Mouse (Mus musculus) splenic B cell, adult 2 months (primary cell): ENCODE results near the gene Smim24.

Experiments
- DNase-seq: peaks from one replicate; pipeline ENCODE4 v3.0.0-alpha.2; 2011; ENCODE audit warnings: low read depth, low spot score
- H3K27me3 ChIP-seq: 2 replicates; pipeline ENCODE4 v1.6.1; 2012; ENCODE audit warnings: mild to moderate bottlenecking, low read length, moderate library complexity, mixed read lengths; ENCODE audit not compliant: control insufficient read depth, poor library complexity, insufficient read depth, severe bottlenecking
- H3K36me3 ChIP-seq: 2 replicates; pipeline ENCODE4 v1.6.1; 2012; ENCODE audit warnings: mild to moderate bottlenecking, low read length, moderate library complexity, mixed read lengths; ENCODE audit not compliant: control insufficient read depth, poor library complexity, insufficient read depth, severe bottlenecking

The Smim24 gene

DNA sequence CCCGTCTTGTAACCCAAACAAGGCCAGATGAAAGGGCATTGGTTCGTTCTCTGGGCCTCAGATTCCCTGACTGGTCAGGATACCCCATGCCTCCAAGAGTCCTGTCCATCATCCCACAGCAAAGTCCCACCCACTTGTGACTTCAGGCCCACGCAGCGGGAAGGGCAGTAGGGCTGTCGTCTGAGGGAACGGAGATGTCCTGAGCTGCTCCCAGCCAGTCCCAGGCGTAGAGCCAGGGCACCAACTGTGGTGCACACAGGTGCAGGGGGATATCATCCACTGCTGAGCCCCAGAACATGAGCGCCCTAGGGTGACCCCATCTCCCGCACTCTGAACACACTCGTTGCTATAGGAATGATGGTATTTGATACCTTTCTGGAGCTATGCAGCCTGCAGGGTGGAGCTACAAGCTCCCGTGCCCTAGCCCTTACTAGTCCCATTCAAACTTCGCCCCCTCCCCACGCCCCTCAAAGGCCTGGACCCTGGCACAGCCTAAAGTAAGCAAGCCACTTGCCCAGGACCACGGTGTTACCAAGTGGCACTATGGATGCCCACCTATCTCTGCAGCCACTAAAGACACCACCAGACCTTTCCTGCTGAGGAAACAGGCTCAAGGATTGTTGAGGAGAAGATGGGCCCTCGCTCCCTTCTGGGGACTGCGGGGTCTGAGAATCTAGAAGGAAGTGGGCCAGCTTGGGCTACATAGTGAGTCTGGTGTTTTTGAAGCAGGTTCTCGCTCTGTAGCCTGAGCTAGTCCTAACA is 22.9 kb downstream of the Smim24 start:
- no peak for DNase-seq
- Histone ChIP-seq H3K27me3 (no peaks in the 10 kb centered on the region), H3K36me3 (no peaks in the 10 kb centered on the region)

DNA sequence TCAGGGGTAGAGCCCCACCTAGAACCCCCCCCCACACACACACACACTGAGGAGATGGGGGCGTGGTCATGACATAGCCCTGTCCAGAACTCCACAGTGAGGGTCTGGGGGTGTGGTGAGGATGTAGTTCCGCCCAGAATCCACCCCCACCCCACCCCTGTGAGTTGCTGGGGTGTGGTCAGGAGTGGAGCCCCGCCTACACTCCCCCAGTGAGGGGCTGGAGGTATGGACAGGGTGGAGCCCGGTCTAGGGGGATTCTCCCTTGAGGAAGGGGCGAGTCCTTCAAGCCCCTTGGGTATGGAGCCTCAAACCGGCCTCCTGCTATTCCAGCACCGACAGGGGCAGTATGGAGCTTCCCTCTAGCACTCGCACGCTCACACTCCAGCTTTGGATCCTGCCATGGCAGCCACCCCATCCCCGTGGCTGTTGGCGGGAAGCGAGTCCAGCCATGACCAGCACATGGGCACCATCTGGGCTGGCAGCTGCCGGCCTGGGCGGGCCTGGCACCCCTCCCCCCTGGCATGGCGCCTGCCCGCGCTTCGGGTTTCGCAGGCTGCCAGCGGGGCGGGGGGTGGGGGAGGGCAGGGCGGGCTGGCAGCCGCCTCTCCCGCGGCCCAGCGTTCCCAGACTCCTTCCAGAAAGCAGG is 23.9 kb downstream of the Smim24 start:
- no peak for DNase-seq
- no peaks in the 10 kb centered on the region for H3K36me3 ChIP-seq
- no peaks in the 10 kb centered on the region for H3K27me3 ChIP-seq

DNA sequence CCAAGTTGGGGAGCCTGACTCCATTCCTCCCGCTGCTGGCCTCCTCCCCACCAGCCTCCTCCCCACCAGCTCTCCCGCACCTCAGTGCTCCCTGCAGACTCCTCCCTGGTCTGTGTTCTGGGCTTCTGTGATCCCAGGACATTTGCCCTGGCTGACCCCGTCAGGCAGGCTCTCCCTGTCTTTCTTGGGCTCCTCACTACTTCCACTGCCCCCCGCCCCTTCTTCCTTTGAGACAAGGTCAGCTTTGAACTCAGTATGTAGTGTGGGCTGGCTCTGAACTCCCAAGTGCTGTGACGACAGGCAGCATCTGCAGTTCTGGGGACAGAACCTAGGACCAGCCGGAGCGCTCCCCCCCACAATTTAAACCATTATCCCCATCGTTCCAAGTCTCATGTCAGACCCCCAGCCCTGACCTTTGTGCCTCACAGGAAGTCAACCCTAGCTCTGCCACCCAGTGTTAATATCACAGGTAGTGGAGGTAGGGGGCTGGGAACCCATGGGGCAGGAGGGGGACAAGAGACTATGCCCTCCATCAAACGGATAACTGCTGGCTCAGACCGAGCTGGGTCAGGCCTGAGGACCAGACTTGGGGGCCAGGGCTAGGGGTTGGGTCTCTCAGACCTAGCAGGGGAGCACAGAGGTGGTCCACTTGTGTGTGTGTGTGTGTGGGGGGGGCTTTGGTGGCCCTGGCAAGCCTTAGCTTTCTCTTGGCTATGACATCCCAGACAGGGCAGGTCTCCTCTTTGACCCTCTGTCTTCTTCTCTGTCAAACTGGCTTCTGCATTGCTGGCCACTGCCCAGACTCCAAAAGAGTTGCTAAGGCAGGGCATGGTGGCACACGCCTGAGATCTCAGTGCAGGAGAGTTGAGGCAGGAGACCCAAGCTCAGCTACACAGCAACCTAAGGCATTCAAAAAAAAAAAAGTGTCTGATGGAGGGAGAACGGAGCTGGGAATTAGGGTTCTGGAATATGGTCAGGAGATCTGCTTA is 24.7 kb downstream of the Smim24 start:
- H3K36me3 ChIP-seq, result no peaks in the 10 kb centered on the region
- no peaks in the 10 kb centered on the region for H3K27me3 ChIP-seq
- DNase-seq, result no peak

DNA sequence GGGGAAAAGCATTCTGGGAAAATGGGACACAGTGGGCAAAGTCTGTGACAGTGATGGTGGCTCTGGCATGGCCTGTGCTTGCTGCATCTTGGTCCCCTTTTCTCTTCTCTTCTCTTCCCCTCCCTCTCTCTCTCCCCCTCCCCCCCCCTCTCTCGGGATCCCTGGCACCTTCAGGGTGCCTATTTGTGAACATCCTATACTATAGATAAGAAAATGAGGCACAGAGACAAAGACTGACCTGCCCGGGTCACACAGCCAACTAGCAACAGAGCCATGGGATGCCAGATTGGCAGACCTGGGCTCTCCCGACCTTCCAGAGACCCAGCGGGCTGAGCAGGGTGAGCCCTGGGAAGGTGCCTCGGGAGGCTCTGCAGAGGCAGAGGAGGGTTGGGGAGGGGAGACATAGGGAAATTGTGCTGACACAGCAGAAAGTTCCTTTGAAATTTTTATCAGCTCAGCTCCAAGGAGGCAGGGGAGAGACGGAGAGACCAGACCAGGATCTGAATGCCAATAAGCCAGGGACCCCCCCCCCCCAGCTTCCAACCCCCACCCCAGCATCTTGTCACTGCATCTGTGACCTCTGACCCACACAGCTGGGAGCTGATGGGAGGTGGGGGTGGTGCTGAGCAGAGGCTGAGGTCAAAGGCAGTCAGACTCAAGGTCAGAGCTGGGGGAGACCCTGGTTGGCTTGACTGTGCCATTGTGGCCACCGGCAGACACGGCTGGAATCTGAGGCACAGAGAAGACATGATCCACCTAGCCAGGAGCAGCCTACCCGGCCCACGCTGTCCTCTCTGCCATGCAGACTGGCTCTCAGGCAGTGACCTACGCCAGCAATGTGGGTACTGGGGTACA is 25.6 kb downstream of the Smim24 start:
- no peak for DNase-seq
- Histone ChIP-seq H3K36me3 (no peaks in the 10 kb centered on the region), H3K27me3 (no peaks in the 10 kb centered on the region)

DNA sequence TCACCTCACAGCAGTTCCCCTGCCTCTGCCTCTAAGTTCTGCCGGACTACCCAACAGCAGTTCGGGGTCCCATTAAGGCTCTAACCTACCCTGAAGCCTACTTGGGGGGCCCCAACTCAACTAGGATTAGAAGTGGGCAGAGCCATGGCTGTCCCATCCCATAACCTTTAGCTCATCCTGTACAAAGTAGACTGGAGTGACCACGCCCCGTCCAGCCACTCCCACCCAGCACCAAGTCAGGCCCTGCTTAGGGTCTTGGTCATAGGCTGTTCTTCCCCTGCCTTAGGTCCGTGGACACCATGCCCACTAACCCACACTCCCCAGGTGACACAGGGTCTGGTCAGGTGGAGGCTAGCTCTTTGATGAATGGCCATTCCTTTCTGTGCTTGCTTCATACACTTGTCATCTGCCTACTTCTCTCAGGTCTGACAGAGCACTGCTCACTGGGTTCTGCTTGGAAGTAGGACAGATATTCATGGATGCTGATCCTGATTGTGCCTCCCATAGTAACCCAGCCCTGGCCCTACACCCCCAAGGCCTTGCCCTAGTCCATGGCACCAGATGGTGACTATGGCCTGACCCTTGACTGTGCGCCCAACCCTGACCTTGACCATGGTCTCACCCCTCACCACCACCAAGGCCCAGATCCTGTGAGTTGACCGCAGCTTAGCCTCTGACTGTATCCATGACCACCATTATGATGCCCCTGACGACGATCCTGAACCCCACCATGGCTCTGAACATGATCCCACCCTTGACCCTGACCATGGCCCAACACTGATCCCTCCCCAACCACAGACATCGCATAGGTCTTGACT is 26.5 kb downstream of the Smim24 start:
- no peak for DNase-seq
- H3K36me3 ChIP-seq, result no peaks in the 10 kb centered on the region
- no peaks in the 10 kb centered on the region for H3K27me3 ChIP-seq

DNA sequence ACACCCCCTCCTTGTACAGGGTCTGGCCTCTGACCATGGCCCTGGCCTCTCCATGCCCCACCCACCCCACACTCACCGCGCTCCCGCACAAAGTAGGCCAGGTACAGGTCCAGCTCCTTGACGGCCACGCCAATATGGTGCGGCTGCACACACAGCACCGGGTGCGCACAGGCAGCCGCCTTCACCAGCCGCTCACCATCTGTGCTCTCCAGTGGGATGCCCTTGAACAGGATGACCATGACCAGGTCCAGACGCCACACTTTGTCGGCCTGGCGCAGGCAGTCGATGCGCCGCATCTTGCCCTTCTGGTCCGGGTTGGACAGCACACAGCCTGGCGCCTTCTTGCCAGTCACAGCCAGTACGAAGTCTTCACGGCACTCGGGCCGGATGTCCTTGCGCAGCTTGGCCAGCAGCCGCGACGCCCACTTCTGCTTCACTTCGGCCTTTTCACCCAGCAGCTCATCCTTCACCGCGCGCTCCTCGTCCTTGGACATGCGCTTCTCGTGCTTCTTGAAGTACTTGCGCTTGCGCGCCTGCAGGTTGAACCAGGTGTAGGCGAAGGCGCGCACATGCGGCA is 27.4 kb downstream of the Smim24 start:
- no peak for DNase-seq
- no peaks in the 10 kb centered on the region for H3K36me3 ChIP-seq
- H3K27me3 ChIP-seq, result no peaks in the 10 kb centered on the region

DNA sequence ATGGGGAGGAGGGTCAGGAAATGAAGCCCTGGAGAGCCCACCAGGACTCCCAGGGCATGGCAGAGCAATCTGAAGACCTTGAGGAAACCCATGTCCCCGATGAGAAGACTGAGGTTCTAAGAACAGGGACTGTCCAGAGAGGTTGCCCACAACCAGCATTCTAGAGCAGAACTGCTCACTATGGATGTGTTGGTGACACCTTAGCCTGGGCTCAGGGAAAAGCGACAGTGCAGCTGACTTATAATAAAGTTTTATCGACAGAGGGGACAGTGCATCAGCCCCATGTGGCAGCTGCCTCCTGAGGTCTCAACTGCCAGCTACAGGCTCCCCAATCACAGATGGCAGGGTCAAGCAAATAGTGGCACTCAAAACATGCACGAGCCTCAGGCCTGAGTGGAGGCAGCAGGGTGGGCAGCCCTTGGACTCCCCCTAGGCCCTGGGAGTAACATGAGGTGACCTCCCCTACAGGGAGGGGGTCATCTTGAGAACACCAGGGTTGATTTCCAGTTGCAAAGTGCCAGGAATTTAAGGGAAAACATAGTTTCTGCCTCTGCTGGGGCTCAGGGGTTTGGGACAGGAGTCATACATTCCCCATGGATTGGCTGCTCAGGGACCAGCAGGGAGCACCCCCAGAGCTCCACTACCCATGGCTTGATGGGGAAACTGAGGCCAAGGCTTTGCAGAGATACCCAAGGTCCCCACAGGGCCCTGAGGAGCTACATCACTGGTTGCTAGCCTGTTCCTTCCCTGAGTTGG is 28.4 kb downstream of the Smim24 start:
- no peaks in the 10 kb centered on the region for H3K27me3 ChIP-seq
- H3K36me3 ChIP-seq, result no peaks in the 10 kb centered on the region
- no peak for DNase-seq

DNA sequence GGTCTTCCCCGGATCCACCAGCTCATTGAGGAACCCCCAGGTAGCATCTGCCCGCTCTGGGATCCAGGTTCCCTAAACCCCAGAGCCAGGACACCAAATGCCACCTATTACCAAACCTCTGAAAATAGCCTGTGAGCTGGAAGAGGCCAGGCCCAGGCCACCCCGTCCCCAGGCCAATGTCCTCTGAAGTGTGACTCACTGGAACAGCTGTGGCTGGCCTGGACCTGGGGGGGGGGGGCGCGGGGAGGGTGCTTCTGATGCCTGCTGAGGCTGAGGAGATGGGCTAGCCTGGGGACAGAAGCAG is 28.9 kb downstream of the Smim24 start:
- no peak for DNase-seq
- no peaks in the 10 kb centered on the region for H3K36me3 ChIP-seq
- peaks cover 2% of the 10 kb centered on the region; the same call in 1 of the 2 replicates for H3K27me3 ChIP-seq

DNA sequence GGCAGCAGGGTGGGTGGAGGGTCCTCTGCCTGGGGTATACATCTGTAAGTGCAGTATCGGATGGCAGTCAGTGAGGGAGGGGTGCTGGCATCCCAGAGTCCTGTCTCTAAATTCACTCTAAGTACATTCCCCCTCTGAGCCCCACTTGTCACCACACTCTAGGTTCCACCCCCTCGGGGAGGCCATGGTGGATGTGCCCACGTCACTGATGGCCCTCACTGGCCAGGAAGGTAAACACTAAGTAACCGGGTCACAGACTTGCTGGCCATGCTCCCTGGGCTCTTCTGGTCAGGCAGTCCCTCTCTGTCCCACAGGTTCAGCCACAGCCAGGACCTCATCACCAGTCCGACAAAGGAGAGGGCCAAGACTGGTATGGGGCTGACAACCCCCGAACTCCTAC is 29.3 kb downstream of the Smim24 start:
- no peak for DNase-seq
- Histone ChIP-seq H3K27me3 (peaks cover 2% of the 10 kb centered on the region; the same call in 1 of the 2 replicates), H3K36me3 (no peaks in the 10 kb centered on the region)

DNA sequence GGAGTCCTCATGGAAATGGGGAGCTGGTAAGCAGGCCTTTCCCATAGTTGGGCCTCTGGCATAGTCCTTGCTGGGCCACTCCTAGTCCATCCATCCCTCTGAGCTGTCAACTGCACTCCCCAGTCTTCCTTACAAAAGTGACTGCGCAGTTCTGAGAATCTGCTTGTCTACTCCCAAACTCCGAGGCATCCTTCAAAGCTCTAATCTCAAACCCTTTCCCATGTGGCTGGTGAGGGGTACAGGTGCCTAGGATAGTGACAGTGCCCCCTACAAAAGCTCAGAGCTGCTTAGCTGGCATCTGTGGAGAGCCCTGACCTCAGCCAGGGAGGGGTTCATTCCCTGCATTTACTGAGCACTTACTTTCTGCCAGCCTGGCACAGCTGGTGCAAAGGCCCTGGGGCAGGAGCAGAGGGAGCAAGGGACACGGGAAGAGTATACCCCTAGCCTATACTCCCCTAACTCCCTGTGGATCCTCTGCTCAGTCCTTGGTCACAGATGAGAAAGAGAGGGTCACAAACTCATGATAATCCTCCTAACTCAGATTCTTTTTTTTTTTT is 29.9 kb downstream of the Smim24 start:
- H3K36me3 ChIP-seq, result no peaks in the 10 kb centered on the region
- DNase-seq, result no peak

DNA sequence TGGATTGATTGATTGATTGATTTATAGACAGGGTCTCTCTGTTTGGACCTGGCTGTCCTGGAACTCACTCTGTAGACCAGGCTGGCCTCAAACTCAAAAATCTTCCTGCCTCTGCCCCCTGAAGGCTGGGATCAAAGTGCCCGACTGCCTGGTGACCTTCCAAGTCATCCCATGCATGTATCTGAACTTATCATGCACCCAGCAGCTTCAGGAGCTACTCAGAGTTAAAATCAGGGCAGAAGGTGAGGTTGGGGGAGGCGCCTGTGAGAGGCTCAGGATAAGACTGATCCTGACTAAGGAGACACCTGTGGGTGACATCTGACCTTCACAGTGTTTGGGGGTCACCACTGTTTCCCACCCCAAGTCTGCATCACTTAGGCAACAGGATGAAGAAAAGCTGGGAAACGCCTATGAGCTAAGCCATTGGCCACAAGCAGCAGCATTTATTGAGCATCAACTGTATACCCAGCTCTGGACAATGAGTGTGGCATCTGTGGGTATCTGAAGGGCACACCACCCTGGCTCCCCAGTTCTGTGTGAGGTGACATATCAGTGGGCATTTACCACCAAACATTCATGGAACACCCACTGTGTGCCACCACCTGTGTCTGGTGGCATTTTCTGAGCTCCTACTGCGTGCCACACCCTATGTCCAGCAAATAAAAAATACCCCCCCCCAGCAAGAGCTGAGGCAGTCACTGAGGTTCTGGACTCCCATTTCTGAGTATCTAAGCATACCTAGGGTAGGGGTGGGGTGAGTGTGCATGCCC is 30.8 kb downstream of the Smim24 start:
- no peaks in the 10 kb centered on the region for H3K36me3 ChIP-seq
- no peak for DNase-seq

More for the DNA sequence above, 29.9 kb downstream of the Smim24 start:
- peaks cover 2% of the 10 kb centered on the region; the same call in 1 of the 2 replicates for H3K27me3 ChIP-seq

More for the DNA sequence above, 30.8 kb downstream of the Smim24 start:
- H3K27me3 ChIP-seq, result peaks cover 2% of the 10 kb centered on the region; the same call in 1 of the 2 replicates
